Mouse (Mus musculus): ENCODE measurements at regions not wholly inside any gene's neighbourhood (a gene's known extent, or its start where the extent isn't known, plus 50 kb on each side); places are given as distances from the start of the nearest gene placed in this dataset.

DNA sequence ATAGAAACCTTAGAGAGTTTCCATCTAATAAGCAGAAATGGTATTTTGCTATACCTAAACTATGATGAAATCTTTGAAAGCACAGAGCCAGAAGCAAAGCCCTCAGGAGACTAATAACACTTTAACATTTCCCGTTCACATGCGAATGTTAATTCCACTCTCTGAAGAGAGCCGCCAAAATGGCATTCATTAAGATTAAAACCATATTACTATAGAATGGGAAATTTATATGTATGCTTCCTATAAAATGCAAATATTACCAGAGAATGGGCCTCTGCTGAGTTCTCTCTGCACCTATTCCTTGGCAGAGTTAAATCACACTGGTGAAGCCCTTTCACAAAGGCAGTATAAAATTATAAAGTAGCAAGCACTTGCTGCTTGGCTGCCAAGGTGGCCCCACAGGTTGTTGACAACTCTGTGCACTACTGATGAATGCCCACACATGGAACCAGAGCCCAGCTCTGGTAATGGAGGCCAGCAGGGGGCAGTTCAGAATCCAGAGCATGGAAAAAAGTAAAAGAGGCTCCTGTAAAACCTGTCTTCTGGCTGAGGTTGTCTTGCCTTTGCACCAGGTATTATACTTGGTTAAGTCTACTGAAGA is 94.1 kb upstream of the Steap4 start:
- H3K27ac ChIP-seq (ENCODE audit: insufficient read depth, low read length), result no peak overlapping the region
- H3K4me1 ChIP-seq (ENCODE audit: control insufficient read depth, insufficient read depth, low read length), result no peaks in the 10 kb centered on the region
- no peak overlapping the region for H3K4me3 ChIP-seq (ENCODE audit: insufficient read depth, low read length)
- TF ChIP-seq CTCF (IDR thresholded peaks at IDR 0.05; ENCODE audit: extremely low read depth, insufficient read depth, low read length), result no peak
- TF ChIP-seq POLR2A (IDR thresholded peaks at IDR 0.05; ENCODE audit: extremely low read depth, insufficient read depth, low read length), result no peak

DNA sequence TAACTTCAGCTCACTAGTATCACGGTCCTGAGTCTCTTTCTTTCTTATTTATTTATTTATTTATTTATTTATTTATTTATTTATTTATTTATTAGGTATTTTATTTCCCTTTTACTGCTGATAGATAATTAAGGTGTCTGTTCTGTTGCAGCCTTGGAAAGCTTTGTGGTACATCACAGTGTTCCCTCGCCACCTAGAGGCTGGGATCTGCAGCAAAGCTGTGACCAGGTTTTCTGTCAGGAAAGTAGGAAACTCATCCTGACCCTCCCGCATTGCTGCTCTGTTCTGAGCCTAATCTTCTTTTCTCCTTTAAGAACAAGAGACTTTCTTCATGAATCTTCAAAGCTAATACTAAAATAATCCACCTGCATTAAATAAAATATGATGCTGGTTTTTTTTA is 60.7 kb upstream of the Steap4 start:
- TF ChIP-seq POLR2A (IDR thresholded peaks at IDR 0.05; ENCODE audit: extremely low read depth, insufficient read depth, low read length) (no peak), CTCF (IDR thresholded peaks at IDR 0.05; ENCODE audit: extremely low read depth, insufficient read depth, low read length) (peak; percentile 73)

More for the DNA sequence above, 60.7 kb upstream of the Steap4 start:
- Histone ChIP-seq H3K4me3 (ENCODE audit: insufficient read depth, low read length) (no peak overlapping the region), H3K4me1 (ENCODE audit: control insufficient read depth, insufficient read depth, low read length) (no peaks in the 10 kb centered on the region), H3K27ac (ENCODE audit: insufficient read depth, low read length) (no peak overlapping the region)

Measured in cortical plate, adult 2 months (tissue).